Mouse (Mus musculus): ENCODE results near the gene Lyl1. TPM values are rescaled to one million over a fixed set of nuclear protein-coding genes. Genes with fewer than 3 reads are reported as not detected.

Gene Lyl1
- polyA plus RNA-seq, 1 experiment from 2014 or later, result 4.3 TPM

DNA sequence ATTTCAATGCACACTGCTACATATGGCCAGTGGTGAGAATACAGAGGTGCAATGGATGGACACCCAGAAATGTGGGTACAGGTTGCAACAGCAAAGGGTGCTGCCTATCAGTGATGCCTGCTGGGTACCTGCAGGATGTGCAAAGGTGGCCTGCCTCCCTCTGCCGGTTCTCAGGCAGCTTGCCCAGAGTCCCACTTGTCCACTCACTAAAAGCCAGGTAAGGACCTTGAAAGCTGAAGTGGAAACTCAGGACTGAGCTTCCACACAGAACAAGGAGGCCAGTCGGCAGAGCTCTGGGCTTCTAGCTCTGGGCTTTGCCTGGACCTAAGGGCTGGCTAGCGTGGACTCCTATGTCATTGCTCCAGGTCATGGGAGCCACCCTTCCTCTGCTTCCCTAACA is 10.1 kb downstream of the Lyl1 start:
- H3K4me2 ChIP-seq (ENCODE audit: low read length), result peak overlapping the region; percentile 5; the same call in 1 of the 2 replicates
- WGBS, result 41% methylated on average over 3 of the region's 3 CpGs
- peak overlapping the region; percentile 80 for H3K27ac ChIP-seq (ENCODE audit: low read depth)
- no peak overlapping the region for H3K9ac ChIP-seq (ENCODE audit: low read length)
- DNase-seq (ENCODE audit: low spot score), result no peak
- no peaks in the 10 kb centered on the region for H3K36me3 ChIP-seq (ENCODE audit: control insufficient read depth, insufficient read depth, low read length)
- H3K4me1 ChIP-seq (replicated peaks; ENCODE audit: control insufficient read depth, insufficient read depth, low read length), result peaks cover 48% of the 10 kb centered on the region
- no peak overlapping the region for H3K4me3 ChIP-seq (ENCODE audit: low read depth, low read length)
- no peak for ATAC-seq (replicated peaks; ENCODE audit: low FRiP score, low TSS enrichment, low read depth)
- peaks cover 56% of the 10 kb centered on the region for H3K27me3 ChIP-seq (replicated peaks; ENCODE audit: control insufficient read depth, insufficient read depth, low read length)
- H3K9me3 ChIP-seq (ENCODE audit: control insufficient read depth, low read length), result no peaks in the 10 kb centered on the region

DNA sequence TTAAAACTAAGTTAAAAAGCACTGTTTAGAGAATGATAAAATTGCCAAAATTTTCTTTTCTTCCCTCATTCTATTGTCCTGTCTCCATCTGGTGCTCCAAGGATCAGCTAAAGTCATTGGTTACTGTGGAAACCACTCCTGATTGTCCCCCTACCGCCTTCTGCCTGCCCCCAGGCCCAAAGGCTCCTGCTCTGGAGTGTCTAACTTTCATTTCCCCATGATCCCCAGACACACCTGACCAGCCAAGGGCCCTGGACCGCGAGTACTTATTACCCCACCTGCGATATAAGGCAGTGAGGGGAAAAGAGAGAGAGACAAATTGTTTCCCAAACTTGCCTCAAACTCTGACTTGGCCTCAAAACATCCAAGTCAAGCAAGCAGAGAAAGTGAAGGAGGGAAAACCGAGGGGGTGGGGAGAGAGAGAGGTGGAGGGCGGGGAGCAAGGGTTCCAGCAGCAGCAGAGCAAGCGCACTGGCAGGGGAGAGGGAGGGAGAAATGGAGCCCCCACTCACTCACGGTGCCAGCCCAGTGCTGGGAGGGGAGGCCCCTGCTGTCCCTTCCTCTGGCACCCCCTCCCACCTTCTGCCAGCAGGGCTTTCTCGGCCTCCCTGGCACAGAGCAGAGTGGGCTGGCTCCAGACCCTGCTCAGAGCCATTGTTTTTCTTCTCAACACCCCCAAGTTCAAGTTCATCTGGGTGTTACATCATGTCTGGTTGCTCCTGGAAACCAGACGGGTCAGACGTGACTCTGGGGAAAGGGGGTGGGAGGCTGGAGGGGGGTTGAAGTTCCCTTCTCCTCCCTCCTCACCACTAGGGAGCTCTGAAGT is 10.9 kb downstream of the Lyl1 start:
- H3K27ac ChIP-seq (ENCODE audit: low read depth), result peak overlapping the region; percentile 80
- DNase-seq (ENCODE audit: low spot score) (no peak), ATAC-seq (replicated peaks; ENCODE audit: low FRiP score, low TSS enrichment, low read depth) (peak; percentile 67)
- peaks cover 56% of the 10 kb centered on the region for H3K27me3 ChIP-seq (replicated peaks; ENCODE audit: control insufficient read depth, insufficient read depth, low read length)
- WGBS, result 19% methylated on average over 10 of the region's 11 CpGs
- no peaks in the 10 kb centered on the region for H3K36me3 ChIP-seq (ENCODE audit: control insufficient read depth, insufficient read depth, low read length)
- no peak overlapping the region for H3K4me3 ChIP-seq (ENCODE audit: low read depth, low read length)
- peak overlapping the region; percentile 5 for H3K4me2 ChIP-seq (ENCODE audit: low read length)
- H3K4me1 ChIP-seq (replicated peaks; ENCODE audit: control insufficient read depth, insufficient read depth, low read length), result peaks cover 42% of the 10 kb centered on the region
- H3K9ac ChIP-seq (ENCODE audit: low read length), result 0 out of 2 replicates have a peak overlapping the region, but pooled peaks have one; percentile 3
- H3K9me3 ChIP-seq (ENCODE audit: control insufficient read depth, low read length), result no peaks in the 10 kb centered on the region

DNA sequence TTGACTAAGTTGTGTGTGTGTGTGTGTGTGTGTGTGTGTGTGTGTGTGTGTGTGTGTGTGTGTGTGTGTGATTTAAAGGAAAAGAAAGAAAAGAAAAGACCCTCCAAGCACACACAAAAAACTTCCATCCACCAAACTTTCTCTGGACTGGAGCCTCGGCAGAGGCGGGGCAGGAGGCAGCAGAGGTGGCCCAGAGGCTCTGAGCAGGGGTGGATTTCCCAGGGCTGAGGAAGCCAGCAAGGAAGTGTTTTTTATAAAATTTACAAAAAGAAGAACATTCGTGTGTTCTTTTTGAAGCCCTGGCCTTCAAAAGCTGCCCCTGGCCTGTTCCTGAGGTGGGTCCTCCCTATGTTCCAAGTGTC is 11.5 kb downstream of the Lyl1 start:
- peaks cover 36% of the 10 kb centered on the region for H3K4me1 ChIP-seq (replicated peaks; ENCODE audit: control insufficient read depth, insufficient read depth, low read length)
- peak overlapping the region; percentile 80 for H3K27ac ChIP-seq (ENCODE audit: low read depth)
- DNase-seq (ENCODE audit: low spot score) (no peak), ATAC-seq (replicated peaks; ENCODE audit: low FRiP score, low TSS enrichment, low read depth) (0 out of 2 replicates have a peak, but pooled peaks have one; percentile 28)
- H3K9me3 ChIP-seq (ENCODE audit: control insufficient read depth, low read length), result no peaks in the 10 kb centered on the region
- H3K4me3 ChIP-seq (ENCODE audit: low read depth, low read length), result no peak overlapping the region
- WGBS, result 24% methylated on average over 3 of the region's 3 CpGs
- H3K9ac ChIP-seq (ENCODE audit: low read length), result no peak overlapping the region
- no peaks in the 10 kb centered on the region for H3K36me3 ChIP-seq (ENCODE audit: control insufficient read depth, insufficient read depth, low read length)
- H3K4me2 ChIP-seq (ENCODE audit: low read length), result no peak overlapping the region
- H3K27me3 ChIP-seq (replicated peaks; ENCODE audit: control insufficient read depth, insufficient read depth, low read length), result peaks cover 56% of the 10 kb centered on the region

GRCm38 (mm10) chr8:84713381-84713780 is 12.1 kb downstream of the Lyl1 start:
- DNase-seq (ENCODE audit: low spot score), result no peak
- no peak overlapping the region for H3K9ac ChIP-seq (ENCODE audit: low read length)

DNA sequence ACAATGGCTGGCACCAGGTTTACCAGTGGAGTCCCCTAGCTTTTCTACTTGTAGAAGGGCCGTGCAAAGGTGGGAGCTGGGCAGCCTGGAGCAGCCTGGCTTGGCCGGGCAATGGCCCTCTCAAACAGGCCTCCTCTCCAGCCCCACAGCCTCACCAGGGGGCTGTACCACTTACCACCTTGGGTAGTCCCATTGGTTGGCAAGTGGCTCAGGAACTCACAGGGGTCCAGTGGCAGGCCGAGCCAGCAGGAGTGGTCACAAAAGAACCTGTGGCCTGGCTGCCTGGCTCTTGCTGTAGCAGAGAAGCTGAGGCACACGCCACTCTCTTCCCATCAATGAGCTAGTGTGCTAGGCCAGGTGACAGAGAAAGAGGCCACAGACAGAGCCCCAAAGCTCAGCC is 12.9 kb downstream of the Lyl1 start:
- ATAC-seq (replicated peaks; ENCODE audit: low FRiP score, low TSS enrichment, low read depth) (no peak), DNase-seq (ENCODE audit: low spot score) (no peak)
- 72% methylated on average over 4 of the region's 4 CpGs for WGBS
- Histone ChIP-seq H3K4me1 (replicated peaks; ENCODE audit: control insufficient read depth, insufficient read depth, low read length) (peaks cover 29% of the 10 kb centered on the region), H3K27ac (ENCODE audit: low read depth) (peak overlapping the region; percentile 80; the same call in 1 of the 2 replicates), H3K4me2 (ENCODE audit: low read length) (no peak overlapping the region), H3K9me3 (ENCODE audit: control insufficient read depth, low read length) (no peaks in the 10 kb centered on the region), H3K36me3 (ENCODE audit: control insufficient read depth, insufficient read depth, low read length) (no peaks in the 10 kb centered on the region), H3K4me3 (ENCODE audit: low read depth, low read length) (no peak overlapping the region), H3K27me3 (replicated peaks; ENCODE audit: control insufficient read depth, insufficient read depth, low read length) (peaks cover 51% of the 10 kb centered on the region), H3K9ac (ENCODE audit: low read length) (no peak overlapping the region)

More at GRCm38 (mm10) chr8:84713381-84713780, 12.1 kb downstream of the Lyl1 start:
- no peaks in the 10 kb centered on the region for H3K9me3 ChIP-seq (ENCODE audit: control insufficient read depth, low read length)
- H3K4me3 ChIP-seq (ENCODE audit: low read depth, low read length), result no peak overlapping the region
- no peaks in the 10 kb centered on the region for H3K36me3 ChIP-seq (ENCODE audit: control insufficient read depth, insufficient read depth, low read length)
- peak overlapping the region; percentile 80 for H3K27ac ChIP-seq (ENCODE audit: low read depth)
- no peak overlapping the region for H3K4me2 ChIP-seq (ENCODE audit: low read length)
- 68% methylated on average over 4 of the region's 4 CpGs for WGBS
- no peak for ATAC-seq (replicated peaks; ENCODE audit: low FRiP score, low TSS enrichment, low read depth)
- H3K27me3 ChIP-seq (replicated peaks; ENCODE audit: control insufficient read depth, insufficient read depth, low read length), result peaks cover 54% of the 10 kb centered on the region
- H3K4me1 ChIP-seq (replicated peaks; ENCODE audit: control insufficient read depth, insufficient read depth, low read length), result peaks cover 33% of the 10 kb centered on the region

DNA sequence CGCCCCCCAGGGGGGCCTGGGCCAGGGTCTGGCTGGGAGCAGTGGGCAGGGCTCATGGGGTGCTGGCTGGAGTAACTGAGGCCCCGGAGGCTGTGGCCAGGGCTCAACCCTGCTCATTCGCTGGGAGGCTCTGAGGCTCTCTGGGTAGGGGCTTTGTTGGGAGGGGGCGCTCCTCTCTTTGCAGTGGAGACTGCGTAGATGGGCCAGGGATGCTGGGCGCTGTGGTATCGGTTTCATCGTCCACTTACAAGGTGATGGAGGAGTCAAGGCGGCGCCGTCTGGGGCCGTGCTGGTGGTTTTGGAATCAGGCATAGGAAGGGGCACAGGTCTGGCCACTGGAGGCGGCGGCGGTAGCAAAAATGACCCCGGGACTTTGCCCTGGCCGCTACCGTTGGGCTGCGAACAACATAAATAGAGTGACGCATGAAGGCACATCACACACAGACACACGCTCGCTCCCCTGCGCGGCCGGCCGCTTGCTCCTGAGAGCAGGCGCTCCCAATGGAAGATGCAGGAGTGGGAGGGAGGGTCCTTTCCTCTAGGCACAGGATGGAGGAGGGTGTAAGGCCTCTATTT is 14.7 kb downstream of the Lyl1 start:
- Histone ChIP-seq H3K4me3 (ENCODE audit: low read depth, low read length) (no peak overlapping the region), H3K9ac (ENCODE audit: low read length) (no peak overlapping the region), H3K9me3 (ENCODE audit: control insufficient read depth, low read length) (no peaks in the 10 kb centered on the region), H3K27me3 (replicated peaks; ENCODE audit: control insufficient read depth, insufficient read depth, low read length) (peaks cover 49% of the 10 kb centered on the region), H3K27ac (ENCODE audit: low read depth) (no peak overlapping the region), H3K36me3 (ENCODE audit: control insufficient read depth, insufficient read depth, low read length) (no peaks in the 10 kb centered on the region), H3K4me1 (replicated peaks; ENCODE audit: control insufficient read depth, insufficient read depth, low read length) (peaks cover 29% of the 10 kb centered on the region), H3K4me2 (ENCODE audit: low read length) (no peak overlapping the region)
- WGBS, result 14% methylated on average over 27 of the region's 27 CpGs
- ATAC-seq (replicated peaks; ENCODE audit: low FRiP score, low TSS enrichment, low read depth) (no peak), DNase-seq (ENCODE audit: low spot score) (no peak)

GRCm38 (mm10) chr8:84716790-84717189 is 15.5 kb downstream of the Lyl1 start:
- H3K9me3 ChIP-seq (ENCODE audit: control insufficient read depth, low read length), result no peaks in the 10 kb centered on the region
- no peaks in the 10 kb centered on the region for H3K36me3 ChIP-seq (ENCODE audit: control insufficient read depth, insufficient read depth, low read length)
- DNase-seq (ENCODE audit: low spot score) (no peak), ATAC-seq (replicated peaks; ENCODE audit: low FRiP score, low TSS enrichment, low read depth) (no peak)
- H3K4me3 ChIP-seq (ENCODE audit: low read depth, low read length), result no peak overlapping the region
- peaks cover 23% of the 10 kb centered on the region for H3K4me1 ChIP-seq (replicated peaks; ENCODE audit: control insufficient read depth, insufficient read depth, low read length)
- no peak overlapping the region for H3K9ac ChIP-seq (ENCODE audit: low read length)
- H3K4me2 ChIP-seq (ENCODE audit: low read length), result no peak overlapping the region
- no peak overlapping the region for H3K27ac ChIP-seq (ENCODE audit: low read depth)
- 91% methylated on average over 11 of the region's 11 CpGs for WGBS
- H3K27me3 ChIP-seq (replicated peaks; ENCODE audit: control insufficient read depth, insufficient read depth, low read length), result peaks cover 41% of the 10 kb centered on the region

DNA sequence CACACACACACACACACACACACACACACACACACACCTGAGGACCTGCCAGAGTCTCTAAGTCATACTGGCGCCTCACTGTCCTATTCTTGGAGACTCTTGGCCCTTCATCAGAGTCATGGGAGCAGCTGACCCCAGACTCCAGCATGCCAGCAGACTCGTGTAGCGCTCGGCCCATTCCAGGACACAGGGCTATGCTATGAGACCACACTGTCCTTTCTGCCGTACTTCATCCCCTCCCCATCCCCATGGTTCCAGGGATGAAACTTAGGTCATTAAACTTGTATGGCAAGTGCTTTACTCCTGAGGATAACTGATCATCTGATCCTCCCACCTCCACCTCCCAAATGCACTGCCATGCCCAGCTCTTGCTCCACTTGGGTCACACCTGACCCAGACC is 17.2 kb downstream of the Lyl1 start:
- Histone ChIP-seq H3K4me1 (replicated peaks; ENCODE audit: control insufficient read depth, insufficient read depth, low read length) (peaks cover 21% of the 10 kb centered on the region), H3K9ac (ENCODE audit: low read length) (no peak overlapping the region), H3K27me3 (replicated peaks; ENCODE audit: control insufficient read depth, insufficient read depth, low read length) (peaks cover 41% of the 10 kb centered on the region), H3K27ac (ENCODE audit: low read depth) (no peak overlapping the region), H3K9me3 (ENCODE audit: control insufficient read depth, low read length) (no peaks in the 10 kb centered on the region), H3K4me3 (ENCODE audit: low read depth, low read length) (no peak overlapping the region), H3K4me2 (ENCODE audit: low read length) (no peak overlapping the region), H3K36me3 (ENCODE audit: control insufficient read depth, insufficient read depth, low read length) (no peaks in the 10 kb centered on the region)
- DNase-seq (ENCODE audit: low spot score) (no peak), ATAC-seq (replicated peaks; ENCODE audit: low FRiP score, low TSS enrichment, low read depth) (no peak)
- WGBS, result 83% methylated on average over 5 of the region's 5 CpGs
